Mouse (Mus musculus) bone marrow macrophage, adult 2 months (primary cell): ENCODE results near the gene 4931406P16Rik. TPM values are rescaled to one million over a fixed set of nuclear protein-coding genes. Genes with fewer than 3 reads are reported as not detected.
"Not testable (repeated sequence)": the region's sequence is repeated elsewhere in the genome, so short reads cannot be mapped to it uniquely, and the experiment has no call there.

ENCODE experiments used
- H3K27ac ChIP-seq: 2 replicates; pipeline ENCODE4 v1.5.1; 2012; ENCODE audit warnings: low read depth, low read length; ENCODE audit not compliant: insufficient read depth
- H3K4me1 ChIP-seq: 2 replicates; pipeline ENCODE4 v1.6.1; 2012; ENCODE audit warnings: low read length; ENCODE audit not compliant: control insufficient read depth, insufficient read depth
- H3K4me3 ChIP-seq: 2 replicates; pipeline ENCODE4 v1.5.1; 2012; ENCODE audit warnings: mild to moderate bottlenecking, low read length, moderate library complexity; ENCODE audit not compliant: insufficient read depth
- CTCF ChIP-seq: IDR thresholded peaks from 2 replicates; pipeline ENCODE4 v1.5.1; 2012; ENCODE audit warnings: low read depth, mild to moderate bottlenecking, low read length, moderate library complexity
- POLR2A ChIP-seq: IDR thresholded peaks from 2 replicates; pipeline ENCODE4 v1.6.1; 2012; ENCODE audit warnings: mild to moderate bottlenecking, low read depth, low read length, borderline replicate concordance
- polyA plus RNA-seq: library from polyadenylated mRNA; stranded (reverse); fragments of >200 nt; gene quantifications from 2 replicates; pipeline ENCODE4 v1.2.4, GENCODE M21; 2012; ENCODE audit not compliant: missing spikeins, insufficient read depth, insufficient read length

4931406P16Rik gene
- polyA plus RNA-seq, 1 experiment: 18.4 TPM

DNA sequence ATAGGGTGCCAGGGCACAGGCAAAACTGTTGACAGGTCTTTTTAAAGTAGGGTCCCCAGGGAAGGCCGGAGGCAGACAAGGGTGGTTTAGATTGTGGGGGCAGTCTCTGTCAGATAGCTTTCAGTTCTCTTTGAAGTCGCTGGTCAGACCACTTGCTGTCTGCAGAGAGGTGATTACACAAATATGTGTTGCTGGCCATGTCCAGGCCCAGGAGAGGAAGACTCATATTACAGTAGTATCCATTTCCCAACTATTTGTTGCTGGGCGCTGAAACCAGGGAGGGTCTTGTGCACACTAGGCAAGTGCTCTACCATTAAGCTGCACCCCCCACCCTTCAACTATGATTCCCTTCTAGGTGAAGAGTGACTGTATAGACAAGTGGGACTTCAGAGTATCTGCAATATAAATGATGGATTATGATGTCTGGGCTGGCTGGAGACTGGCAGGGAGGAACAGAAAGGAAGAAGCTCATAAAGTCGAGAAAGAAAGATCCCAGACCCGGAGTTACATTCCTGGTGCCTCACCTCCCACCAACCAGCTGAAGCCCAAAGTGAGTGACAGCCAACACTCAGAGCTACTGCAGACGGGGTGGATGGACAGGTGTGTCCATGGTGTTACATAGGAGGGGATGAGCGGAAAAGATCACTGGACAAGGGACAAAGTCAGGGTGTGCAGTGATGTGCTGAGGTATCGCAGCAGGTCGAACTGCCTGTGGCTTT, 25.3 kb upstream of the 4931406P16Rik start:
- TF ChIP-seq CTCF (no peak), POLR2A (no peak)
- H3K27ac ChIP-seq: no peak overlapping the region
- no peak overlapping the region for H3K4me3 ChIP-seq
- peaks cover 39% of the 10 kb centered on the region for H3K4me1 ChIP-seq

DNA sequence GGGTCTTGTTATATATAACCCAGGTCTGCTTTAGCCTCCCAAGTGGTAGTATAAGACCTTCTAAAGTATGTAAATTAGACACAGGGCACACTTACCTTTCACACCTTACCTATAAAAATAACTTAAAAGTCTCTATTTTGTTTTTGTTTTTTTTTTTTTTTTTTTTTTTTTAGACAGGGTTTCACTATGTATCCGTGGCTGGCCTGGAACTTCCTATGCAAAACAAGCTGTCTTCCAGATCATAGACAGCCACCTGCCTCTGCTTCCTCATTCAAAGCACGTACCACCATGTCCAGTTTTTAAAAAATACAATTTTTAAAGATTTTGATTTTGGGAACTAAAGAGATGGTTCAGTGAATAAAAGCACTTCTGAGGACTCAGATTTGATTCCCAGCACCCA, 23.9 kb upstream of the 4931406P16Rik start:
- no peak for TF ChIP-seq CTCF
- no peak for TF ChIP-seq POLR2A
- Histone ChIP-seq H3K4me3 (no peak overlapping the region), H3K4me1 (peaks cover 27% of the 10 kb centered on the region), H3K27ac (no peak overlapping the region)

GRCm38 (mm10) chr7:34336545-34336944, 23.2 kb upstream of the 4931406P16Rik start:
- not testable (repeated sequence) for H3K27ac ChIP-seq, H3K4me3 ChIP-seq
- H3K4me1 ChIP-seq: peaks cover 22% of the 10 kb centered on the region

GRCm38 (mm10) chr7:34327493-34327892, 14.1 kb upstream of the 4931406P16Rik start:
- TF ChIP-seq CTCF (no peak), POLR2A (no peak)
- no peak overlapping the region for H3K4me3 ChIP-seq
- peak overlapping the region; percentile 26; the same call in 1 of the 2 replicates for H3K27ac ChIP-seq
- peaks cover 12% of the 10 kb centered on the region for H3K4me1 ChIP-seq

DNA sequence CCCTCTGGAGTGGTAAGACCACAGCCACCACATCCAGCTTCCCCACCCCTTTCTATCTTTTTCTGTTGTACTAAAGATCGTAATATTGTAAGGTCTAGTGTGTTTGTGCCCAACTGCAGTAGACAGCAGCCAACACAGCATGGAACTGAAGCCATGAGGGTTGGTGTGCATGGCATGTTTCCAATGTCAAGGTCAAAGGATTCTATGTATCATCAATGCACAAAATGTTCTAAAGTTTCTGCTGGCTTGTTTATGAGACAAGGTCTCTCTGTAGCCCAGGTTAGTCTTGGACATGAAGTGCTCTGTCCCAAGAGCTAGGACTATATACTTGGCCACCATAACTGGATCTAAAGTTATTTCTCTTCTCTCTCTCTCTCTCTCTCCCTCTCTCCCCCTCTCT, 11.5 kb upstream of the 4931406P16Rik start:
- TF ChIP-seq POLR2A (no peak), CTCF (no peak)
- Histone ChIP-seq H3K4me1 (peaks cover 14% of the 10 kb centered on the region), H3K4me3 (no peak overlapping the region), H3K27ac (no peak overlapping the region)

DNA sequence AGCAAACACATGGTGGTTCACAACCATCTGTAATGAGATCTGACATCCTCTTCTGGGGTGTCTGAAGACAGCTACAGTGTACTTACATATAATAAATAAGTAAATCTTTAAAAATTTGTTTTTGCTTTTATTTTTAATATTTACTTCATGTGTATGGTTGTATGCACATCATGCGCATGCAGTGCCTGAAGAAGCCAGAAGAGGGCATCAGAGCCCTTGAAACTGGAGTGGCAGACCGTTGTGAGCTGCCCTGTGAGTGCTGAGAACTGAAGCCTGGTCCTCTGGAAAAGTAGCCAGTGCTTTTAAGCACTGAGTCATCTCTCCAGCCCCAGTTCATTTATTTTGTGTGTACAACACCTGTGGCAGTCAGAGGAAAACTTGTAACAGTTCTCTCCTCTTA, 10.7 kb upstream of the 4931406P16Rik start:
- no peak overlapping the region for H3K4me3 ChIP-seq
- H3K27ac ChIP-seq: no peak overlapping the region
- H3K4me1 ChIP-seq: peaks cover 16% of the 10 kb centered on the region
- TF ChIP-seq POLR2A (no peak), CTCF (no peak)

- TF ChIP-seq POLR2A (no peak), CTCF (no peak)
- H3K4me3 ChIP-seq: no peak overlapping the region
- H3K27ac ChIP-seq: no peak overlapping the region
- H3K4me1 ChIP-seq: peaks cover 15% of the 10 kb centered on the region
Measured at GRCm38 (mm10) chr7:34323351-34323750, 10.0 kb upstream of the 4931406P16Rik start.

DNA sequence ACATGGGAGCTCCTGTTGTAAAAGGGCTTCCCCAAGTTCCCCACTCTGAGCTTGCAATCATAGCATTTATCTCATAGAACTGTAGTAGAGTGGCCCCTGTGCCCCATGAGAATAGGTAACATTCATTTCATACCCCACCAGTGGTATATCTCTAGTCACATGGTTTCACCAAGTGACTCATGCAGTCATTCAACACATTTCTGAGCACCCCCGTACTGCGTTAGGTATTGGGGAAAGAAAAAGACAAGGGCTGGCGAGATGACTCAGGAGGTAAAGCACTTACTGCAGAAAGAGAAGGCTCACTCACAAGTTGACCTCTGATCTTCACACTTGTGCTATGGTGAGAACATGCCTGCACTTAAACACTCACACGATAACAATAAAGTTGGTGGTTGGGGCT, 8.6 kb upstream of the 4931406P16Rik start:
- Histone ChIP-seq H3K27ac (no peak overlapping the region), H3K4me1 (peaks cover 4% of the 10 kb centered on the region), H3K4me3 (no peak overlapping the region)
- TF ChIP-seq POLR2A (no peak), CTCF (no peak)

DNA sequence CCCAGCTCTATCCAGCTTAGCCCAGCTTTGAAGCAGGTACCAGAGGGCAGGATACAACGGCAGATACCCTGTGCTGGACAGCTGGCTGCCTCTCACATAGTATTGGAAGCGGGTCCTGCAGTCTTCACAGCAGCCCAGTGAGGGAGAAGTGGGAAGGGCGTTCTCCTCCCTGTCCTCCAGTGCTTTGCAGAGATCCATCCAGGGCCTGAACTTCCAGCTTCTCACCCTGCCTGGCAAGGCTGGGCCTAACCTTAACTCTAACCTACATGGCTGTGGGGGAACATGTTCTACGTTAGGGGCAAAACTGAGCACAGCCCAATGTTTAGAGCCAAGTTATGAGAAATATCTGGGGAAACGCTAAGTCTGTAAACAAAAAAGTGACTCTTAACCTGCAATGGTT, 7.8 kb upstream of the 4931406P16Rik start:
- no peak overlapping the region for H3K27ac ChIP-seq
- no peak overlapping the region for H3K4me3 ChIP-seq
- peaks cover 4% of the 10 kb centered on the region for H3K4me1 ChIP-seq
- TF ChIP-seq POLR2A (no peak), CTCF (no peak)

DNA sequence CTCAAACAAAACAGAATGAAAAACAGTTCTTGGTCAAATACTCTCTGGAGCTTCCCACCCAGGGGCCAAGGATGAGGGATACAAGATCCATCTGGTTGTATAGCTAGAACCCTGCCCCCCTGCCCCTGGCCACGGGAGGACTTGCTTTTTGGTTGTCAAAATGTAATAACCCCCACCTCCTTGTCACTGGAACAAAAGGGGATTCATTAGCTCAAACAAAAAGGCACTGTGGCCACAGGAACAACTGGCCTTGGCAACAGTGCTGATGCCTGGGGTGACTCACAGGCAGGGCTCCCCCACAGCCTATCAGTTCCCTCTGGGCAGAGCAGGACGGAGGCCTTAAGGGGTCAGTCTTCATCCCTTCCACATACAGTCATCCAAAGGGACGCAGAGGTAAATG, 6.6 kb upstream of the 4931406P16Rik start:
- no peak overlapping the region for H3K4me3 ChIP-seq
- peaks cover 4% of the 10 kb centered on the region for H3K4me1 ChIP-seq
- no peak for TF ChIP-seq POLR2A
- TF ChIP-seq CTCF: no peak
- 0 out of 2 replicates have a peak overlapping the region, but pooled peaks have one; percentile 15 for H3K27ac ChIP-seq
